Mouse (Mus musculus): ENCODE measurements around the gene Alox8. TPM values are rescaled to one million over a fixed set of nuclear protein-coding genes. Genes with fewer than 3 reads are reported as not detected.

Alox8 gene
- 1 to 10 TPM; 1.1 to 2.2 TPM for total RNA-seq (2021)
- long read RNA-seq, experiment 1, partial matches to known transcripts: 0 of 1 reads
- long read RNA-seq, experiment 1, other reads (novel, unspliced or antisense): 1 of 1 reads
- long read RNA-seq, experiment 2: 0 reads

DNA sequence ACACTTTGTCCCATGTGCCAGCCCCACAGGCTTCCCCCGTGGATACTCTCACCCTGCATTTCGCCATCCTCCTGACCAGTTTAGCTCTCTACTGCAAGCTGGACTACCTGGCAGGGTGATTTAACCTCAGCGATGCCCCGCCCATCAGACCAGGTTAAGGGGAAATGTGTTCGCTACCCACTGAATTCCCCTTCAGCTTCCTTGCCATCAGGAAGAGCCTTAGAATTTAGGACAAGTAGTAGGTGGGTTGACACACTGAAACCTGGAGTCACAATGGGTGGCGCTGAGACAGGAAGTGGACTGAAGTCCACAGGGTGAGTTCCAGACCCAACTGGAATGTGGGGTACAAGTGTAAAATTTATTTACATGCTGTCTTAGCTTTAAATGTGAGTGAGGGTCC is at the start of gene Alox8:
Gene Alox8 (minus strand): TSS at position 101 of the 400 bp plus-strand sequence.
- no peak for DNase-seq

DNA sequence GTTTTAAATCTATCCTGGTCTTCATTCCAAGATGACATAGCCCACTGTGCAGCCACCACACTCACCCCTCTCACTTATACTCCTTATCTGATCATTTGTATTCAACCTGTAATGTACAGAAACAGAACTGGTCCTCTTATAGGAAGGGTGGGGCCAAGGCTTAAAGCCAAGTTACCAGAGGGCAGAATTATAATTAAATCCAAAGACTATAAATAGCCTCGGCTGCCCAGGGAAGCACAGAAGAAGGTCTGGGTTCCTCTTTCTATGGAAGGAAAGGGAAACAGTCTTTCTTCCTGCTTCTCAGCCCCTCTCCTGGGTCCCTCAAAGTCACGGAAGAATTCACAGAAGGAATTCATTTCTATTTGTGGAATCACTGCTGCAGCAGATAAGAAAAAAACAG is 48.0 kb upstream of the Alox8 start:
- DNase-seq: peak; percentile 43 to 56

DNA sequence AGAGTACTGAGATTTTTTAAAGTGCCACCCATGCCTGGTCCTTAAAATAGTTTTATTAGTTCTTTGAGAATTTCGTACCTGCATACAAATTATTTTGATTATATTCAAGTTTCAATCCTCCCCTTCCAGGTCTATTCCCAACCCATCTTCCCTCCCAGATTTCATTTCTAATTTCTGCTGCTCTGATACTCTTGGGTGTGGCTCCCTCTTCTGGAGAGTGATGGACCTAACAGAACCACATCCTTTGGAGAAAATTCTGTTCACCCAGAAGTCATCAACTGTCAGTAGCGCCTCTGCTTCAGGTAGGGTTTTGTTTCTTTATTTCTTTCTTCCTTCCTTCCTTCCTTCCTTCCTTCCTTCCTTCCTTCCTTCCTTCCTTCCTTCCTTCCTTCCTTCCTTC is 47.3 kb upstream of the Alox8 start:
- DNase-seq: peak; percentile 41 to 75

DNA sequence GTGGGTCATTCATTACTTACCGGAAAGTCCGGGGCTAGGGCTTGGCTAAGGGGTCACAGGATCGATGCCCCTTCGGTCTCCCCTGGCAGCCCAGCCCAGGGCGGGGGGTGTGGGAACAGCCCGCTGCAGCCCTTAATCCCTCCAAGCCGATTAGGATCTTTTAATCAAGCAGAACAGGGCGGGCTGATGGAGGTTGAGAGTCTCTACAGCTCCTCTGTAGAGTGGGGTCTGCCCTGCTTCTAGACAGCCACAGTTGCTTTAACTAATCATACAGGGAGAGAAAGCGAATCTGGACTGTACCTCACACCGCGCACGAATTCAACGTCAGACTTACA is 39.2 kb upstream of the Alox8 start, which contains the start of gene Gucy2e:
Gene Gucy2e (minus strand): TSS at position 111 of the 335 bp plus-strand sequence.
- DNase-seq: no peak

DNA sequence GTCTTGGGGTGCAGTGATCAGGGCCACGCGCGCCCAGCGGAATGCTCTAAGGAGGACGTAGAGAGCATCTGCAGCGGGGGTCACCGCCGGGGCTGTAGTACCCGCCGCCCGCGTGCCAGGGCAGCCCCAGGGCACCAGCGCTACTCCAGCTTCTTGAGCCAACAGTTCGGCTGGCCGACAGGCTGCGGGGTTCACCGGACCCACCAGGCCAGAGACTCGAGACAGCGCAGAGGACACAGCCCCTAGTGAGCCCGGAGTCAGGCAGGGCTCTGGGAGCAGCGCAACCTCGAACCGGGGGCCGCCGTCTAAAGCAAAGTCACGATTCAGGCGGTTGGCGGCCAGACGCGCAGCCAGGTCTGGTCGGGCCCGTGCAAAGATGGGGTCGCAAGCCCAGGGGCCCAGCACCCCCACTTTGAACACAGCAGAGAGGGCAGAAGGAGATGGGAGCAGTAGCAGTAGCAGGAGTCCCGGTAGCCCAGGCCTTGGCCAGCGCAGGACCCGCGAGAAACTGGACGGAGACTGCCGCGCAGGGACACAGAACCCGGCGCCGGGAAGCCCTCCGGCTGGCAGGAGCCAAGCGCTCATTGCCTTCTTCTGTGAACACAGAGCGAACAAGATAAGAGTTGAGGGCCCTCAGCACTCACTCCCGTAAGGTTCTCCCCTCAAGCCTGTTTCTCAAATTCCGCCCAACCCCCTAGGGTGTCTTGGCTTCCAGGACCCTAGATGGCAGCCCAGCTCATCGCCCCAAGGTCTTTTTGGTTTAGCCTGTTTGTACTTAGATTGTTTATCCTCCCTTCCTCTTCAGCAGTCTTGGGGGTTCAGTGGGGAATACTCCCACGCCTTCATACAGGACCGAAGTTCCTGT is 38.6 kb upstream of the Alox8 start:
- no peak for DNase-seq

DNA sequence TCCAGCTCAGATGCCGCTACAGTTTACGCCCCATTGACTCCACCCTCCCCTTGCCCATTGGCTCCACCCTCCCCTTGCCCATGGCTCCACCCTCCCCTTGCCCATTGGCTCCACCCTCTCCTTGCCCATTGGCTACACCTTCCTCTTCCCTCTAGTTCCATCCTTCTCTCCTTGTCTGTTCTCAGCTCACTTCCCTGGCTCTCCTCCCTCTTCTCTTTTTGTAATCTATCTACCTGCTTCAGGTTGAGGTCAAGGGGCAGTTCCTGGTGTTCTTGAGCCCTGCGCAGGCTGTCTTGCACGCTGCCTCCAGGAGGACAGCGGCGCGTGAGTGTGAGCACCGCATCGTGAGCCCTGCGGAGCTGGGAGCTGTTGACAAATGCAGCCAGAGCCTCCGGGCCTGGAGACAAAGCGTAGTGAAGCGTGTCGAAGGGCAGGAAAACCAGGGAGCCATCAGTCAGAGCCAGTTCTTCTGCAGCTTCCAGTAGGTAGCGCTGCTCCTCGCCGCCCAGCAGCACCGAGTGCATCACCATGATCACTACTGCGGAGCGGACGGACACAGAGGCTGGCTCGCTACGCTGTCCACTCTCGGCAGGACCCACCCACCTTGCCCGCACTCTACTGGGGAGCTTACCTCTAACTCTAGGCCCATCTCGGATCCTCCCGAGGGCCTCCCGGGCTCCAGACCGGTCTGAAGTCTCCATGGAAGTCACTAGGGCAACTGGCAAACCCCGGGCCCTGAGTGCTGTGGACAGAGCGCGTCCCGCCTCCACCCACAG is 37.8 kb upstream of the Alox8 start:
- peak; percentile 52 to 58 for DNase-seq

DNA sequence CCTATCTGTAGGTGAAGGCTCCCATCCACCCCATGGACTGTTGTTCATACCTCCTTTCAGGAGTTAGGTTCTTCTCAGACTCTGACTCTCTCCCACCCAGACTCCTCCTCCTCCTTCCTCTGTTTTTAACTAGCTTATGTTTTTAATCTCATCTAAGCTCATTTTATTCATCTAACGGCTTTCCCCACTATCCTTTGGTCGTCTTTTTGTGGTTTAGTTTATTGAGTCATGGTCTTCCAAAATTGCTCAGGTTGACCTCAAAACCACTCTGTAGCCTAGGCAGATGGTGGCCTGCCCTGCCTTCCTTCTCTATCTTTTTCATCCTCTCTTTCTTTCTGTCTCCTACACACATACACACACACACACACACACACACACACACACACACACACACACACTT is 35.5 kb upstream of the Alox8 start:
- DNase-seq: no peak

DNA sequence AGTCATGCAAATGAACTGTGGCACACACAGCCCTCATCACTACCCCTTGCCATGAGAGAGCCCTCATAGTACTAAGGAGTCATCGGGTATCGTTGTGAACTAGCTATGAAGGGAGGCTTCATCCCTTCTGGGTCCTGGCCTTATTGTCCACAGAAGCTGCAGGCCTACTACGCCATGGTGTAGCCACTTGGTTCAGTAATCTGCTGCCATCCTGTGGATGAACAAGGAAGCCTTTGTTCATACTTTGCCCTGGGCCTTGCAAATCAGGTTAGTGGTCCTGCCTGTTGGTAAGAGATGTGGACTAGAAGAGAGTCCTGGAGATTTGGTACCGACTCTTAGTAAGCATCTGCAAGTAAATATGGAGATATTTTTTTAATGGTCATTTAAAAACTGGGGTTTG is 32.8 kb upstream of the Alox8 start:
- DNase-seq: no peak

DNA sequence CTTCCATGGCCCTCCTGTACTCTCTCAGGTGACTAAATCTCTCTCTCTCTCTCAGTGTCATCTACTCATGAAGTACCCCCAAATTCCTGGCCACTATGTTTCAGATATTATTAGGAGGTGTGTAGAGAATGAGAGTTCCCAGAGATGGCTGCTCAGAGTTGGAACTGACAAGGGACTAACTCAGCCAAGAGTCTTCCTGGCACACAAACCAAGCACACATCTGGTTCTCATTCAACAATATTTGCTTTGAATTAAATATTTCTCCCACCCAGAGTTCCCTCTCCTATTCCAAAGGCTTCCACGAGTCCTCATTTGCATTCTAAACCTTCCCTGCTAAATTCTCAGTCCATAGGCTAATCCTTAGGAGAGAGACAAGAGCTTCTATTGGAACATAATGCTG is 28.1 kb upstream of the Alox8 start:
- no peak for DNase-seq

DNA sequence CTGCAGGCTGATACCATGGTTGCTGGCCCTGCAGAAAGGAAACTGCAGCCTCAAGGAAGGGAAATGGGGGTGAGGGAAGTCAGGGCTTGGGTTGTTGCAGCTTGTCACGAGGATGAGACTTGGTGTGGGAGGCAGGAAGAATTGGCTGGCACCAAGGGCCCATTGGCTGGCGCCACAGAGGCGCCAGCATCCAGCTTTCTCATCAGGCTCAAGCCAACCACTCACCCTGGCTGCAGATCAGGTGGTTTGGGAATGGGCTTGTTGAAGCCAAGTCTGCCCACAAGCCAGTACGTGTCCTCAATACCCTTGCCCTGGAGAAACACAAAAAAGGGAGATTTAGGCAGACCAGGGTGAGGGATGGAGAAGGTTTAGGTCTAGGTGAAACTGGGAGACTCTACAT is 25.5 kb upstream of the Alox8 start:
- DNase-seq: peak; percentile 35 to 61

DNA sequence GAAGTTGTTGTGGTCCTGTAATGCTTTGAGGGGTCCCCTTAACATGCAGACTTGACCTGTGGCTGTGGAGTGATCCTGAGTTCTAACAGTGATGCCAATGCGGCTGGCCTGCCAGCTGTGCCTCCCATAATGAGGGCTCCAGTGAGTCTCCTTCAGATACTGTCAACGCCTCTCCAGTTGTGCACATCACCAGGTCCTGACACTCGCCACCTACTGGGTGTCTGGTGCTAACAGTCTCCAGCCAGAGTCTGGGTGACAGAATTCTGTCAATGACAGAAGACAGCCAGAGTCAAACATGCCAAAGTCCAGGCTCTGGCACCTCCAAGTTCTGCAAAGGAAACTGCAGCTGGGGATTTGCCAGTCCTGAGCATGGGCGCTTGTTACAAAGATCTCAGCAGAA is 23.4 kb upstream of the Alox8 start:
- peak; percentile 28 to 60 for DNase-seq

DNA sequence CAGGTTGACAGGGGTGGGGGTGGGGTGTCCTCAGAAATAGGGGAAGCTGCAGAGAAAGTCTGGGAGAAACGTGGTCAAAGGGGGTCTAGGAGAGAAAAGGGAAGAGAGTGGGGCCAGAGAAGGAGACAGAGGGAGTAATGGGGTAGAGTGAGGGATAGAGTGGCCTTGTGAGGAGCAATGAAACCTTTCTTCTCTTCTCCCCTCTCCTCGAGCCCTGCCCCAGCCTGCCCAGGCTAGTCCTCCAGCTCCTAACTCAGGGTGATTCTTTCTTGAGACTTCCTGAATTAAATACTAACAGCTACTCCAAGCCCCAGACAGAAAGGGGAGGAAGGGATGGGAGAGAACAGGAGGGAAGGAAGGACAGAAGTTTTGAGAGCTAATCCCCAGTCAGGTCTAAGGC is 21.0 kb upstream of the Alox8 start:
- DNase-seq: no peak

DNA sequence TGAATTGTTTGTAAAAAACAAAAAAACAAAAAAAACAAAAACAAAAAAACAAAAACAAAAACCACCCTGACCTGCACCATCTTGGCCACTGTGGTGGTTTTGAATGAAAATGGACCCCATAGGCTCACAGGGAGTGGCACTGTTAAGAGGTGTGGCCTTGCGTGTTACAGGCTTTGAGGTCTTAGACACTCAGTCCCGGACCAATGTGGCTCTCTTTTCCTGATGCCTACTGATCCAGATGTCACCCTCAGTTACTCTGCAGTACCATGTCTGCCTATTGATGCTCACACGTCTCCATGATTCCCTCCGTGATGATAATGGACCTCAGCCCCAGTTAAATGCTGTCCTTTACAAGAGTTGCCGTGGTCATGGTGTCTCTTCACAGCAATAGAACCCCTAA is 19.8 kb upstream of the Alox8 start:
- DNase-seq: no peak

DNA sequence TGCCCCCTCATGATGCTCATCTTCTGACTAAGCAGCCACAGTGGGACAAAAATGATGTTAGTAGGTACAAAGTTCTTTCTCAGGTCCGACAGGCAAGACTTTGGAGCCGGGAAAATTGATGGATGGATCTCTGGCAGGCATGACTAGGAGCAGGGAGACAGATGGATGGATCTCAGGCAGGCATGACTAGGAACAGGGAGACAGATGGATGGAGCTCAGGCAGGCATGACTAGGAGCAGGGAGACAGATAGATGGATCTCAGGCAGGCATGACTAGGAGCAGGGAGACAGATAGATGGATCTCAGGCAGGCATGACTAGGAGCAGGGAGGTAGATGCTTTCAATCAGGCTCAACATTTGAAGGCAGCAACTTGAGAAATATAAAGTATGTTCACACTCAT is 13.8 kb upstream of the Alox8 start:
- no peak for DNase-seq

DNA sequence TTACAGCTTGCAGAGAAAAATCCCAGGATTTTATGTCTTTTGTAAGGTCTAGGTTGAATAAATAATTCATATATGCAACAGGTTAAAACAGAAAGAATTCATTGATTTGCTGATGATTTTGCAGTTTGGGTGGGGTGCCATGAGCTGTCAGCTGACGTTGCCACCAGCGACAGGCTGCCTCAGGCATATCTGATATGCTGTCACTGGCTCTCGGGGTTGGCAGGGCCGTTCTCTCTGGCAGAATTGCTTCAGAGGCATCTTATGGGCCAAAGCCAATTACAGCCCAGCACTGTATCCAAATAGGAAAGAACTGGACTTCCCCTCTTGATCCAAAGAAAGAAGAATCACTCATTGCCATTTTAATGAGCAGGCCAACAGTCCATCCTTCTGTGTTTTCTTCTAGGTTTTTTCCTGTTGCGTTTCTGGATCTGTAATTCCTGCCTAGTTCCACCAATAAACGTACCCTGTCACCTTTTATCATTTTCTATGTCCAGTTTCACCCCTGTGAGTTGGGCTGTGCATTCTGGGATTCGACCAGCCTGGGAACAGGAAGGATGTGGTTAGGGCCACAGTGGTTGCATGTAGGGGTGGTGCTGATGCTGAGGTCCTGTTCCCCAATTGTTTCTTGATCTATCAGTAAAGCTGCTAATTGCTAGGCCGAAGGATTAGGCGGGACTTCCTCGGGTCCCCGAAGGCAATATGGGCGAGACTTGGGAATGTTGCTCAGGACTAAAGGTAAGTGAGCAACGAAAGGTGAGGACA is 5.0 kb upstream of the Alox8 start:
- DNase-seq: no peak

DNA sequence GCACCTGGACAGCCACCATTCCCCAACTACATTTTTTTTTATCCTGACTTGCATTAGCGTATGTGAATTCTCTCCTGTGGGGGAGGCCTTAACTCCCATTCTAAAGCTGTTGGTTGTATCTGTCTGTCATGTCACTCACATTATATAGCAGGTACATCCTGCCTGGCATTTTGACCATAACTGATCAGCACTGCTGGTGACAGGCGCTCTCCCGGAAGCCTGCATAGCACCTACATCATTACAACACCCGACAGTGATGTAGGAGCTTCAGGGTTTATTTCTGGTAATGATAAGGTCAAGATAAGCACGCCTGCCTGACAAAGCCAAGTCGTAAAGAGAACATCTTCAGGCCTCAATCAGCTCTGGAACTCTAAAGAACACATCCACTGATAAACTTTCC is 2.6 kb upstream of the Alox8 start:
- no peak for DNase-seq

DNA sequence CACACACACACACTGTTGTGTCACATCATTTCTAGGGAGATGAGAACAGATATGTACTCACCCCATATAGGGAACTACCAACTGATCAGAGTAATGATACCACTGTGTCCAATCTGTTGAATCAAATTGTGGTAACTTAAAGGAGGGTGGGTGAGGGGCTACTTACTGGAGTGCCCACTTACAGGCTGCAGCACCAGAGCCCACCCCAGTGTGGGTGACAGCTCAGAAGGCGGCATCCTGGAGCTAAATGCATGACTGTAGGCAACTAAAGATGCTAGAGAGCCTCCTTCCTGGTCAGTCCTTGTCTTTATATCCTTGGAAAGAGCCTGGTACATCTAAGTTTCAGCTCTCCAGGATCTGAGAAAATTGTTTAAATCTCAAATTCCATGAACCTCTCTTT is 1.6 kb upstream of the Alox8 start:
- DNase-seq: no peak

DNA sequence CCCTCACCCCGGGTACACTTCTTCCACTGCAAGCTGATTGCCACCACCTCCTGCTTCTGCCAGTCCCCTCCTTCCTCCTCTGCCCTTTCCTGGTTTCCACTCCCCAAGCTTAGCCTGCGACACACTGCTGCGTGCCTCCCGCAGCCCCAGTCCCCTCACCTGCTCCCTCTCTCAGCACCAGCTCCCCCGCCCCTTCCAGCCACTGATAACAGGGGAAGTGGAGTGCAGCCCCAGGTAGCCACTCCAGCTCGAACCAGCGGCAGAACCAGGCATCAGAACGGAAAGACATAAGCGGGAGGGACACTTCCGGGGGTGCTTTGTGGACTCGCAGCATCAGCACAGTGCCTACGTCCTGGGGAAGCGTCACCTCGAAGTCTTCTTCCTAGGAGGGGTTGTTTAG is 449 bp downstream of the Alox8 start:
- DNase-seq: no peak

DNA sequence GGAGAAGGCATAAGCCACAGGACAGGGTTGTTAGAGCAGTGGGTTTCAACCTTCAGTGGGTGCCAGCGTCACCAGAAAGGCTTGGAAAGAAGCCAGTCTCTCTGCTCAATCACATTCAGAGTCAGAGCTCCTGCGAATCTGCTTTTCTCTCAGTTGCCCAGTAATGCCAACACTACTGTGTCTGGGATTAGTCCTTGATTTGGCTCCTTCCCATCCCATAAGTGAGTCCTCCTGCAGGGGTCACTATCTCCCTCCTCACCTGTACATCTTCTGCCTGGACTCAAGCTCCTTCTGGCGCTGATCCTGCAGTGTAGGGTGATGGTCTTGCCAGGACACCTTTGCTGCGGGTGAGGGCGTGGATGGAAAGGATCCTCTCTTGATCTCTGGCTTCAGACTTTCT is 877 bp downstream of the Alox8 start:
- DNase-seq: peak in 1 of 2 experiments; percentile 10

DNA sequence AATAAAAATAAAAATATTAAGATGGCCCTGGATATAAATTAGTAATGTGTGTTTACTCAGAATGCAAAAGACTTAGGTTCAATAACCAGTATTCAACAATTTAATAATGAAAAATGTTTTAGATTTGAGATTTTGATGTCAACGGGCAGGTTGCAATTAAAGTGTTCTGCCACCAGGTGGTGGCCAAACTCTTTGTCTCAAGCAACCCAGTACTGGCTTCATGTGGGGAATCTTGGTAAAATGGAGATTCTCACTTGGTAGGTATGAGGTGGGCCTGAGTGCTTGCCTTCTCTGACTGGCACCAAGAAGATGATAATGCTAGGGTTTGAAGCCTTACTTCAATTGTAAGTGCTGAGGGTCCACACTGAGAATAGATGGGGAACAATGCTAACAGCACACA is 4.8 kb downstream of the Alox8 start:
- DNase-seq: peak; percentile 17 to 49

DNA sequence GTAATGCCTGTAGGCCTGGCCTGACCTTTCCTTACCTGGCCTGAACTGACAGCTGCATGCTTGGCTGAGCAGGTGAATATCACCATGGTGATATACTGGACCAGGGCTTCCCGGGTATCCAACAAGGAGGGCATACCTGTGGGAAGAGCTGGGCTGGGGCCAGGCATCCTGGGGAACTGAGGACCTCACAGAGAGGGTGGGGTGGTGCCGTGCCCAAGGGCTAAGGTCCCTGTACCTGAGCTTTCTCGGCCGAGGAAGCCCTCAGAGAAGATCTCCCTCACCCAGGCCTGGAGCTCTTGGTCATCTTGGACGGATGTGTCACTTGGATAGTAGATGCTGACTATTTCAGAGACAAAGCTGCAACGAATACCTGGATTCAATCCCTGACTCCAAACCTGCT is 11.7 kb downstream of the Alox8 start:
- DNase-seq: no peak

DNA sequence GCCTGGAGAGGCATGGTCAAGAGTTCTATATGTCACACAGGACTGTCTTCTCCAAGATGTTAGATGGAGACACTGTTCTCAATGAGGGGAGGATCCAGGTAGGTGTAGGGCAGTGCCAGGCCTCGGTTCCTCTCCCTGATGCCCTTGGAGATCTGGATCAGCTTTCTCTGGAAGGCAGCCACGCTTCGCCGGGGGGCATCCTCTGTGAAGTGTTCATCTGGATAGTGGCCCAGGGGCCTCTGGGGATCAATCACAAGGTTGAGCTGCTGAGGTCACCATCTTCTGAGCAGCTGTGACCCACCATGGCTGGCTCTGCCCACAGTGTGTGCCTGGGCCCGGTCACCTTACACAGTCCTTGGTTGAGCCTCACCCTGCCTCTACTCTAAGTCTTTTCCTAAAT is 12.6 kb downstream of the Alox8 start:
- no peak for DNase-seq

DNA sequence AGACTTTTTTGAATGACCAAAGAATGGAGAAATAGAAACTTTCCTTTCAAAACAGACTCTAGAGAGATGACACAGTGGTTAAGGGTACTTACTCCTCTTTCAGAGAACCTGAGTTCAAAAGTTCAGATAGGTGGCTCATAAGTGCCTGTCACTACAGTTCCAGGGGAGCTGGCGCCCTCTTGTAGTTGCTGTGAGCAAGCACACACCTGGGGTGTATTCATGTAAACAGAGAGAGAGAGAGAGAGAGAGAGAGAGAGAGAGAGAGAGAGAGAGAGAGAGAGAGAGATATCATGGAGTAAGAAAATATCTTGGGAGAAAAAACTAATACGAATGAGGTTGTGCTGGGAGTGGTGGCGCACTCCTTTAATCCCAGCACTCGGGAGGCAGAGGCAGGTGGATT is 17.5 kb downstream of the Alox8 start:
- DNase-seq: no peak
